Mouse (Mus musculus): ENCODE data around the gene Cdk16.
"Not testable (repeated sequence)": the region's sequence is repeated elsewhere in the genome, so short reads cannot be mapped to it uniquely, and the experiment has no call there.

The Cdk16 gene

GRCm38 (mm10) chrX:20687519-20688067, at the start of gene Cdk16:
Gene Cdk16 (plus strand): TSS chrX:20687954.
- peak; percentile 65 to 84 for DNase-seq (ENCODE audit: low spot score in 2 of 2)

DNA sequence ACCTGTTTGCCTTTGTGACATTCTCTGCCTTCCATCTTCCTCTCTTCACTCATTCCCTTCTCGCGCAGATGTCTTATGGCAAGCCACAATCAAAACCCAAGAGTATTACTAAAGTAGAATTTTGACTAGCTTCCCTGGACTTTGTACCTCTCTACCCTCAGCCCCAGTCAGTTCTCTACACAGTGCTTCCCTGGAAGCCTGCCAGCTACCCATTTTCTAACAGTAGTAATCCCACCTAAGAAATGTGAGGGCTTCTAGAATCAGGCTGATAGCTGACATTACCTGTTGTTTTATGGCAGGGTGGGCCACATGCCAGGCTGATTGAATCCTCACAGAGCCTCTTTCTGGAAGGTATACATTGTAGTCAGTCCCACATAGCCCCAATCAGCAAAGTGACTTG, 49.6 kb upstream of the Cdk16 start:
- no peak for DNase-seq (ENCODE audit: low spot score in 2 of 2)

DNA sequence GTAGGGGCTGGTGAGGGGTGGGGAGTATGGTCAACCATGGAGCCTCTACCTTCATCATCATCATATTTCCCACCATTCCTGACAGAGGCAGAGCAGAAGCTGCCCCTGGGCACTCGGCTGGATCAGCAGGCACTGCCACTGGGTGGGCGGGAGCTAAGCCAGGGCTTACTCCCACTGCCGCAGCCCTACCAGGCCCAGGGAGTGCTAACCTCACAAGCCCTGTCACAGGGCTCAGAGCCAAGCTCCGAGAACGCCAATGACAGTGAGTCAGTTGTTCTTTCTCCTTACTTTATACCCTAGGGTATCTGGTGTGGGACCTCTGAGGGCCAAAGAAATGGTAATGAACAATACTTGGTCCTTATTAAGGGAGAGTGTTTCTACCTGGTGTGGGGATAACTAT, 43.0 kb upstream of the Cdk16 start:
- DNase-seq (ENCODE audit: low spot score in 2 of 2), result no peak

GRCm38 (mm10) chrX:20657593-20657992, 30.2 kb upstream of the Cdk16 start:
- DNase-seq (ENCODE audit: low spot score in 2 of 2), result no peak

DNA sequence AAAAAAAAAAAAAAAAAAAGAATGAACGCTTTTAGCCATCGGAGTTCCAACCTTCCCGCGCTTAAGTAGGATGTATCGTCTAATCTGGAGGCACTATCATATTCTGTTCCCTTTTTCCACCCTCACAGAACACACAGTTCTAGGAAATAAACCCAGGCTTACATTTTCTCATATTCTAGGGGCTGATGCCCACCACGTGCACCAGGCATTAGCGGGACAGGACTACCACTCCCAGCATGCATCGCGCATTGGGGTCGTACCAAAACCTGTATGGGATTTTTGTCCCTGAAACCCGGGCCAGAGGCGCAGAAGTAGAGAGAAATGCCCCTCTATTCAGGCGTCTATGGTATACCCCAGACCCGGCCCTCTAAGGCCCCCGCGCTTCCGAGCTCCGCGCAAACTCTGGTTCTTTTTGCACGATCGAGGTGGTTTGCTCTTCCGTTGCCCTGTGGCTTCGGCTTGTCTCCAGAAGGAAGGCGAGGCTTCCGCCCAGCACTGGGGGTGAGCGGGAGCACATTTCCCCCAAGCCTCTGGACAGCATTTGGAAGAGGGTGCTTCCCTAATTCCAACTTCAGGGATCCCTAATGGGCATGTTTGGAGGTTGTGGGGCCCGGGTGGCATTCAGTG, 29.6 kb upstream of the Cdk16 start, which contains the start of gene Uba1:
Gene Uba1, plus strand, starts transcription at position 301 of the 627 bp plus-strand sequence.
- DNase-seq (ENCODE audit: low spot score in 2 of 2), result peak; percentile 37 to 84

GRCm38 (mm10) chrX:20658891-20659406, 28.8 kb upstream of the Cdk16 start:
- peak; percentile 14 to 28 for DNase-seq (ENCODE audit: low spot score in 2 of 2)

GRCm38 (mm10) chrX:20662317-20662715, 25.4 kb upstream of the Cdk16 start:
- DNase-seq (ENCODE audit: low spot score in 2 of 2), result no peak

DNA sequence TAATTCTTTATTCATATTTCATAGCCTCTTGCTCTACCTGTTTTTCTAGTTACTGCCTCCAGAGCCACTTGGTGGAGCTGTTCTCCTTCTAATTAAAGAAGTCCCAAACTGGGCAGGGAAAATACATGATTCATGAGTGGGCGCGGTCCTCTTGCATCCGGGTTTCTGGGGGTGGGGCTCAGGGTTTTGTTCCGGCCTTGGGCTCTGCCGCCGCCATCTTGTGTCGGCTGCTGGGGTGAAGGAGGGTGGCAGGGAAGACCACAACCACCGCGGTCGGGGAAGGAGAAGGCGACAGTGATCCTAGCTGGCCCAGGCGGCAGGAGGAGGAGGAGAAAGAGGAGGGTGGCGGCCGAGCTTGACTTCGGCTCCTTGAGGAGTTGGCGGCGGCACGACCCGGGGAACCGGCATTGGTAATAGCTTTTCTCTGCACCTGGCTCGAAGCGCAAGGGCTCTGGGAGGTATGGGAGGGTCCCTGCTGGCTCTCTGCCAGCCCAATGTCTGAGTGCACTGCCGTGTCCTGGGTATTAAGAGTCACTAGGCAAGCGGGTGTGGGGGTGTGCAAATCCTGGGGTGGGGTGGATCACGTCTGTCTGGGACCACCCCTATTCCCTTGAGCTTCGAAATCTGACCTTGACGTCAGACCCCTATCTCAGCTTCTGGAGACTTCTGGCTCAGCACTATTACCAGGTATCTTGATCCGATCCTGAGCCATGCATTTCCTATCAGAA, 24.9 kb upstream of the Cdk16 start:
- DNase-seq (ENCODE audit: low spot score in 2 of 2), result peak; percentile 68 to 85

DNA sequence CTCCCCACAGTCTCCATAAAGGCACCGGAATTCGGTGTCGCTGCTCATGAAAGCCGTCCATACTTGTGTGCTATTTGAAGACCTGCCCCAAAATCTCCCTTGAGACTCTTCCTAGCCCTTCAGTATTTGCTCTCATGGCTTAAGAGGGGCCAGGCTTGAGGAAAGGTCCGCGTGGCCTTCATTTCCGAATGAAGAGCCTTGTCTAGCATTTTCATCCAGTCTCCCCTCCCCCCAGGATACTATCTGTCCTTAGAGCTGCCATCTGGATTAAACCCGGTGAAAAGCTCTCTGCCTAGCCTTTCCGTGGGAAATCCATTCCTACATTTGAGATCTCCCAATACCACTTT, 24.3 kb upstream of the Cdk16 start:
- DNase-seq (ENCODE audit: low spot score in 2 of 2), result no peak

DNA sequence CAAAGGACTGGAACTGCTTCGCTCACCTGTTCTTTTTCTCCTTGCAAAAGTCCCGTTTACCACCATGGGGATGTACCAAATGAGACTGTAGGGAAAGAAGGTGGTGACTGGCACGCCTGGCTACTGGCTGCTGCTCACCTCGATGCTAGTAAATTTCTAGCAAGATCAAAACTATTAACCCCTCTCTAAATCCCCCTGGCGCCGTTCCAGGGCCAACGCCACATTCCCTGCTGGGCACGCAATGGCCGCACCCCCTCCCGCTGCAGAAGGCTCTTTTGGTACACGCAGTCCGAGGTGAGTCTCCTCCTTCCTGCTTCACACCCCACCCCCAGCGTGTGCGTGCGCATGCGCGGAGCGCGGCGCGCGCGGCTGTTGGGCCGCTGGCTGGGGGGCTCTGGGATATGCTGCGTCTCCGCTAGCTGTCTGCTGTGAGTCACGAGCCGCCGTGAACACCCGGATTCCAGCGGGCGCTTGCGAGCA, 354 bp downstream of the Cdk16 start:
- DNase-seq (ENCODE audit: low spot score in 2 of 2), result peak; percentile 74 to 82

DNA sequence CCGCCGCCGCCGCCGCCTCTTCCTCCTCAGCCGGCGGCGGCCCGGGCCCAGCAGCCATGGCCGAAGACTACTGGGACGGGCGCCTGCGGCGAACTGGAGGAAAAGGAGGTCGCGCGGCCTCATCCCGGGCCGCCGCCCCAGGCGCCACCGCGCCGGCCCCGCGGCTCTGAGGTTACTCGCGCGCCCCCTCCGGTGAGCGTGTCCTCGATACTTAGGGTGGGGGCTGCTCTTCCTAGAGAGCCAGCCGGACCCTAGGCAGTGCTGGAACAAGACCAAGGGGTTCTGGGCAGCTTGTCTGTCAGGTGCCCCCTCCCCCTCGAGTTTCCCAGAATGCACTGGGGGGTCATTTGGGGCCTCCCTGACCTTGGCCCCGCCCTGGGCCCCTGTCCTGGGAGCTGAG, 861 bp downstream of the Cdk16 start:
- peak; percentile 50 to 69 for DNase-seq (ENCODE audit: low spot score in 2 of 2)

GRCm38 (mm10) chrX:20691566-20691965, 3.8 kb downstream of the Cdk16 start:
- DNase-seq (ENCODE audit: low spot score in 2 of 2), result no peak

DNA sequence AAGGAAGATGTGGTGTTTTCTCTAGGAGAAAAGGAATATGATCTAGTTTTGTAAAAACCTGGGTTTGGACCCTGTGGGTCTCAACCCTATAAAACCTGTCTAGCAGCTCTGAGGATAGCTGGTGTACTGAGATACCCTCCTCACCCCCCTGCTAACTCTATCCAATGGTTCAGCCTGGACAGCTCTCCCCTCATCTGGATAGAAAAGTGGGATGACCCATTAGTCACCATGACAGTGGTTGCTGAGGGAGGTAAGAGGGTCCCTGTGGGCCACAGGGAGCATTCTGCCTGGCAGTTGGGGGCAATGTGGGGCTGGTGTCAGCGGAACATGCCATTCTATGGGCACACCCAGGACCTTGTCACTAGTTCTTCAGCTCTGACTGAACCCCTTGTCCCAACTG, 4.9 kb downstream of the Cdk16 start:
- no peak for DNase-seq (ENCODE audit: low spot score in 2 of 2)

- DNase-seq (ENCODE audit: low spot score in 2 of 2), result no peak
Measured at GRCm38 (mm10) chrX:20695842-20696241, 8.1 kb downstream of the Cdk16 start.

- DNase-seq (ENCODE audit: low spot score in 2 of 2), result no peak
Measured at GRCm38 (mm10) chrX:20703741-20704290, 16.1 kb downstream of the Cdk16 start, which contains the start of gene Usp11. Gene Usp11 (plus strand): TSS chrX:20703906.

DNA sequence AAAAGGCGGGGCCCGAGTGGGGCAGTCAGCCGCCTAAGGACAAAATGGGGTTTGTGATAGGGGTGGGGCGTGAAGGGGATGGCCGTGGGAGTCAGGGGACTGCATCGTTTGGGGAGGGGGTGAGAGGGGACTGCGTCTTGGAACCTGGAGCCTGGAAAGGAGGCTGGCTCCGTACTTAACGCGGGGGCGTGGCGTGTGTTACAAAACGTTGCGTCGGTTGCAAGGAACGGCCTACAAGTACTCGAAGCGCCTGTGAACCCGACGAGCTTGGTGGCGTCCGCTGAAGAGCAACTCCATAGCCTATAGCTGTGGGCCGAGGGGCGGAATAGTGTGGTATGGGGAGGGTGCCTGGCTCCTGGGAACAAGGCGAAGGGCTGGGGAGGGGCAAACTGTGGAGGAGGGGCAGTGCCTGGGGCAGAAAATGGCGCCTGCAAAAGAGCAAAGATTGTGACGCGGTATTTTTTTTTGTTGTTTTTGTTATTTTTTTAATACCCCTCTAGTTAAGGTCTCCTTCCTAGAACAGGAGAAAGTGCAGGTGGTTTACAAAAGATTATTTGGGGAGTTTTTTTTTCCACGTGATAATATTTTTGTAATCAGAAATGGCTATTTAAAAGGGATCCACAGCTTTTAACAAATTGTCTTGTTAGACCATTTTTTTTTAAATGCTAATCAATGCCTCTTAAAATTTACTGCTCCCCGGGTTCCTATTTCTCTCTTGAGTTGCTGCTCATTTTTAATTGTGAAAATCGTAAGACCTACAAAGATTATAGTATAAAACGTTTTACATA, 16.7 kb downstream of the Cdk16 start:
- DNase-seq (ENCODE audit: low spot score in 2 of 2), result peak; percentile 46 to 68

GRCm38 (mm10) chrX:20705083-20705402, 17.3 kb downstream of the Cdk16 start:
- DNase-seq (ENCODE audit: low spot score in 2 of 2), result no peak

GRCm38 (mm10) chrX:20728681-20729080, 40.9 kb downstream of the Cdk16 start:
- DNase-seq (ENCODE audit: low spot score in 2 of 2), result no peak

DNA sequence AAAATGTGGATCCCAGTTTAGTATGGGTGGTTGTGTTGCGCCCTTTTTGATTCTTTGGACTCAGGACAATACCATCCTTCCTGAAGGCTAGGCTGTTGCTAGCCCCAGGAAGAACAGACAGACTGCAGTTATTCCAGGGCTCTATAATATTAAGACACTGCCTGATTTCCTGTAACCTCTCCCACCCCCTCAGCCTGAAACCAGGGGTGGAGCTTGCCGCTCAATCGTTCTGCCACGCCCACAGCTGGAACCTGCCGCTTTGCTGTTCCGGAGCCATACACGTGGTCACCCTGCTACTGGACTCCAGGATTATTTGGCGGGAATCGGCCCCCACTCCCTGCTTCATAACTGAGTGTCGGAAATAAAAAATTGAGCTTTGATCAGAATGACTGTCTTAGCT, 42.3 kb downstream of the Cdk16 start:
- DNase-seq (ENCODE audit: low spot score in 2 of 2), result not testable (repeated sequence)

- no peak for DNase-seq (ENCODE audit: low spot score in 2 of 2)
Measured at GRCm38 (mm10) chrX:20736479-20736878, 48.7 kb downstream of the Cdk16 start.

GRCm38 (mm10) chrX:20748829-20749228, 61.1 kb downstream of the Cdk16 start:
- DNase-seq (ENCODE audit: low spot score in 2 of 2), result no peak
